Mouse (Mus musculus) megakaryocyte, embryonic 14.5 days (primary cell): ENCODE data around the gene Rassf5. TPM values are rescaled to one million over a fixed set of nuclear protein-coding genes. Genes with fewer than 3 reads are reported as not detected.

Source experiments
- H3K27me3 ChIP-seq: replicated peaks from 2 replicates; pipeline ENCODE3; 2012; ENCODE audit warnings: inconsistent platforms
- H3K36me3 ChIP-seq: replicated peaks from 2 replicates; pipeline ENCODE3; 2012; ENCODE audit warnings: low read length, inconsistent platforms, mixed read lengths
- H3K4me1 ChIP-seq: 2 replicates; pipeline ENCODE4 v1.6.1; 2012; ENCODE audit warnings: inconsistent platforms
- H3K4me3 ChIP-seq: replicated peaks from 2 replicates; pipeline ENCODE3; 2012; ENCODE audit warnings: moderate library complexity, mild to moderate bottlenecking, inconsistent platforms
- H3K9me3 ChIP-seq: 2 replicates; pipeline ENCODE4 v1.6.1; 2012; ENCODE audit warnings: inconsistent platforms
- FLI1 ChIP-seq: IDR thresholded peaks from 2 replicates; pipeline ENCODE4 v1.6.1; 2012; ENCODE audit warnings: low read length, inconsistent platforms, mixed read lengths
- GATA1 ChIP-seq: IDR thresholded peaks from 3 replicates; pipeline ENCODE4 v1.6.1; 2012; ENCODE audit warnings: mixed read lengths, low read length, inconsistent platforms, borderline replicate concordance
- polyA plus RNA-seq: library from polyadenylated mRNA; stranded (reverse); fragments of >175 nt; gene quantifications from 2 replicates; pipeline ENCODE4 v1.2.3, GENCODE M21; 2012; ENCODE audit warnings: low replicate concordance; ENCODE audit not compliant: insufficient read depth

Rassf5 gene
- polyA plus RNA-seq, 1 experiment: 3.0 TPM

DNA sequence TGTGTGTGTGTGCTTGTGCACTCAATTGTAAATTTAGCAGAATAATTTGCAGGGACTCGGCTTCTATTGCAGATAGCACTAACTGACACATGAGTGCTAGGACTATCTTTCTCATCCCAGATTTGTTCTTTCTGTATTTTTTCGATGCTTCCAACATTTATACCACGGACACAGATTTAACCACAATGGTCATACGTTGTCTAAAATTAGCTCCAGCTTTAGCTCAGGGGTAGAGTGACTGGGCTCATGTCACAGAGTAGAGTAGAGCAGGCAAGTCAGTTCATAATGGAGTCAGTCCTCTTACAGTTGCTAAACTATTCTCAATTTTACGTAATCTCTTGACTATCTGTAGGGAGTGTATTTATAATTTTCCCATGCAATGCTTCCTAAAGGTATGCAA is 16.4 kb downstream of the Rassf5 start:
- no peak overlapping the region for H3K4me3 ChIP-seq
- no peaks in the 10 kb centered on the region for H3K9me3 ChIP-seq
- H3K4me1 ChIP-seq: no peaks in the 10 kb centered on the region; the same call in 1 of the 2 replicates
- peaks cover 60% of the 10 kb centered on the region for H3K27me3 ChIP-seq
- no peak for TF ChIP-seq GATA1
- TF ChIP-seq FLI1: no peak
- no peaks in the 10 kb centered on the region for H3K36me3 ChIP-seq

- Histone ChIP-seq H3K36me3 (no peaks in the 10 kb centered on the region), H3K9me3 (no peaks in the 10 kb centered on the region), H3K4me1 (no peaks in the 10 kb centered on the region; the same call in 1 of the 2 replicates), H3K4me3 (no peak overlapping the region), H3K27me3 (peaks cover 58% of the 10 kb centered on the region)
- TF ChIP-seq GATA1 (no peak), FLI1 (no peak)
Observed at GRCm38 (mm10) chr1:131228225-131228624, 16.8 kb downstream of the Rassf5 start.

GRCm38 (mm10) chr1:131224848-131225471 is 20.1 kb downstream of the Rassf5 start:
- Histone ChIP-seq H3K27me3 (peaks cover 69% of the 10 kb centered on the region), H3K9me3 (peaks cover 8% of the 10 kb centered on the region), H3K36me3 (no peaks in the 10 kb centered on the region), H3K4me3 (no peak overlapping the region), H3K4me1 (peaks cover 5% of the 10 kb centered on the region; the same call in 1 of the 2 replicates)
- TF ChIP-seq FLI1 (no peak), GATA1 (no peak)

DNA sequence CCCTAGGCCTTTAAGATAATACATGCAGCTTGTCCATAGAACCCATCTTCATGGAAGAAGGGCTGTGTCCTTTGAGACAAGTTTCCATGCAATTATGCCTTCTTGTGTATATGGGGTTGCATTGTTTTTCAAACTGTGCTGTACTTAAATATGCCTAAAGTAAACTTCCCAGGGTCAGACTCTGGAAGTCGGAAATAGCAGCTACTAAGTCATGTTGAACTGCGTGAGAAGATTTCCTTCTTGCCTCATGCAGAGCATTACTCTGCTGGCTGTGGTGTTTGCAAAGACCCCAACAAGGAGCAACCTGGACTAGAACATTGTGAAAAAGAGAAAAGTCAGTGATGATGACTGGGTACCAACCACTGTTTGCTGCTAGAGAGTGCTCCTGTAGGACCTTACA is 21.7 kb downstream of the Rassf5 start:
- TF ChIP-seq GATA1 (no peak), FLI1 (no peak)
- H3K27me3 ChIP-seq: peaks cover 74% of the 10 kb centered on the region
- H3K4me1 ChIP-seq: peaks cover 5% of the 10 kb centered on the region; the same call in 1 of the 2 replicates
- H3K4me3 ChIP-seq: no peak overlapping the region
- H3K9me3 ChIP-seq: peaks cover 8% of the 10 kb centered on the region
- H3K36me3 ChIP-seq: no peaks in the 10 kb centered on the region

GRCm38 (mm10) chr1:131221822-131222590 is 23.1 kb downstream of the Rassf5 start:
- H3K4me1 ChIP-seq: 0 out of 2 replicates have a peak, but pooled peaks cover 5% of the 10 kb centered on the region
- TF ChIP-seq GATA1: no peak
- TF ChIP-seq FLI1: no peak
- peaks cover 8% of the 10 kb centered on the region for H3K9me3 ChIP-seq
- peaks cover 74% of the 10 kb centered on the region for H3K27me3 ChIP-seq
- H3K36me3 ChIP-seq: no peaks in the 10 kb centered on the region
- H3K4me3 ChIP-seq: no peak overlapping the region

DNA sequence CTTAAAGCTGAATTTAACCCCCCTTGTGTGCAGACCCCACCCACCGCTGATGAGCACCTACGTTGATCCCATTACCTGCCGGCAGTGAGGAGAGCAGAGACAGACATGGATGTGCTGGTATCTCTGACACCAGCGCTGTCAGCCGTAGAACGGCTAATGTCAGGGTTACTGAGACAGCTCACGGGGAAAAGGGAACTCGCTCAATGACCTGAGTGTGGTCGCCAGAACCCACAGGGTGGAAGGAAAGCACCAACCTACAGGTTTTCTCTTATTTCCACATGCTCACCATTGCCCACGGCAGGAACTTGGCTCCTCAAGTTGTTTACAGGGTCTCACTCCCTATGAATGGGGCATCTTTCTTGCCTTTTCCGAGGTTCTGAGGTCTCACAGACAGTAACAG is 26.1 kb downstream of the Rassf5 start:
- H3K9me3 ChIP-seq: peaks cover 8% of the 10 kb centered on the region
- TF ChIP-seq GATA1 (no peak), FLI1 (no peak)
- no peak overlapping the region for H3K4me3 ChIP-seq
- peaks cover 85% of the 10 kb centered on the region for H3K27me3 ChIP-seq
- 0 out of 2 replicates have a peak, but pooled peaks cover 5% of the 10 kb centered on the region for H3K4me1 ChIP-seq
- H3K36me3 ChIP-seq: no peaks in the 10 kb centered on the region

- peaks cover 56% of the 10 kb centered on the region for H3K27me3 ChIP-seq
- H3K4me3 ChIP-seq: no peak overlapping the region
- no peaks in the 10 kb centered on the region for H3K9me3 ChIP-seq
- no peaks in the 10 kb centered on the region for H3K36me3 ChIP-seq
- H3K4me1 ChIP-seq: peaks cover 10% of the 10 kb centered on the region
- TF ChIP-seq GATA1: no peak
- TF ChIP-seq FLI1: no peak
Observed at GRCm38 (mm10) chr1:131213361-131213760, 31.7 kb downstream of the Rassf5 start.

DNA sequence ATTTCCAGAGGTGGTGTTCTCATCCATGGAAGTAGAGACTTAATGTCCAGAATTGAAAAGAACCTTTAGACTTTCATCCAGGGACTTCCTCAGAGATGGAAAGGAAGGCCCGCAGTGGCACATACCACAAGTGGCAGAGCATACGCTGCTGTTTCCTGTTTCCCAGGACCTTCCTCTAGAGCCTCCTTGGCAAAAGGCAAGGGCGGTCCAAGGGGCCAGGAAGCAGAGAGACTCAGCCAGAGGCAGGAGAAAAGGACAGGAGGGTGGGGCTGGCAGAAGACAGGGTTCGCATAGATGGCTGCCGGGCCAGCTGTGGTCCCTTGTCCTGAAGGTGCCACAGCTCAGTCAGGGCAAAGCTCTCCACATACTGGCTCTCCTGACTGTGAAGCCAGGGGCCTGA is 32.1 kb downstream of the Rassf5 start:
- no peak for TF ChIP-seq GATA1
- no peak for TF ChIP-seq FLI1
- Histone ChIP-seq H3K4me3 (no peak overlapping the region), H3K9me3 (no peaks in the 10 kb centered on the region), H3K36me3 (no peaks in the 10 kb centered on the region), H3K4me1 (peaks cover 12% of the 10 kb centered on the region), H3K27me3 (peaks cover 54% of the 10 kb centered on the region)

DNA sequence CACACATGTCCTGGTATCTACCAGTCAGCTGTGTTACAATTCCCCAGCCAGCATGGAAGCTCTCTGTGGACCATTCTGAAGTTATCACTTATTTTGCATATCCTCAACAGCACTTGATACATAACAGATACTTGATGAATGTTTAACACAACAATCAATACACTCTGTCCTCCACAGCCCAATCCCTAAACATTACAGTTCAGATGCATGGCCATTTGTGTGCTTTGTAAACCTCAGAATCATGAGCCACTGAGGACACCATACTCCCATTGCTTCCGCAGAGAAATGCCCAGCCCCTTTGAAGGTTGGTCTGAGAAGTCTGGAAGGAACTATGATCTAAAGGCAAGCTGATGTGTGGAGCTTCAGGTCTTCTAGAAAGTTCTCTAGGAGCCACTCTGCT is 33.4 kb downstream of the Rassf5 start:
- H3K36me3 ChIP-seq: no peaks in the 10 kb centered on the region
- H3K9me3 ChIP-seq: no peaks in the 10 kb centered on the region
- TF ChIP-seq GATA1: no peak
- H3K4me1 ChIP-seq: peaks cover 18% of the 10 kb centered on the region
- no peak overlapping the region for H3K4me3 ChIP-seq
- H3K27me3 ChIP-seq: peaks cover 41% of the 10 kb centered on the region

DNA sequence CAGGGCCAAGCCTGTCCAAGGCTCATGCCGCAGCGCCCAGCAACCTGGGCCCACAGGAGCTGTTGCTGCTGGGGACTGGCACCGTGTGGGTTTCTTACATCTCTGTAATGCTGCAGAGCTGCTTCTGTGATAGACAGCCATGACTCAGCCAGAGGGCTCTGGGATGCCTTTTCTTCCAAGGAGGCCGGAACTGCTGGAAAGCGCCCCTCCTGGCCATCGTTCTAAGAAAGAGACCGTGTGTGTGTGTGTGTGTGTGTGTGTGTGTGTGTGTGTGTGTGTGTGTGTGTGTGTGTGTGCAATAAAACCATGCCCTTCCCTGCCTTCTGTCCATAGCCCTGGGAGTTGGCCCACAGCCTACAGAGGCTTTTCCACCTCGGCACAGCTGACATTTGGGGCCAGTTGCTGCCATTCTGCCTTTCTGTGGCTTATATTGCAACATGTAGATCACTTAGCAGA is 35.1 kb downstream of the Rassf5 start:
- Histone ChIP-seq H3K27me3 (peaks cover 33% of the 10 kb centered on the region), H3K4me3 (no peak overlapping the region), H3K36me3 (no peaks in the 10 kb centered on the region), H3K9me3 (no peaks in the 10 kb centered on the region), H3K4me1 (peaks cover 23% of the 10 kb centered on the region)
- TF ChIP-seq GATA1 (no peak), FLI1 (no peak)

GRCm38 (mm10) chr1:131208800-131209199 is 36.3 kb downstream of the Rassf5 start:
- Histone ChIP-seq H3K27me3 (peaks cover 28% of the 10 kb centered on the region), H3K36me3 (no peaks in the 10 kb centered on the region), H3K4me3 (no peak overlapping the region), H3K4me1 (peaks cover 31% of the 10 kb centered on the region), H3K9me3 (no peaks in the 10 kb centered on the region)
- TF ChIP-seq GATA1: no peak
- TF ChIP-seq FLI1: no peak
